Mouse (Mus musculus) hindbrain, embryonic 14.5 days (tissue): ENCODE results near the gene Cd300ld3. TPM values are rescaled to one million over a fixed set of nuclear protein-coding genes. Genes with fewer than 3 reads are reported as not detected.
"Not testable (repeated sequence)": the region's sequence is repeated elsewhere in the genome, so short reads cannot be mapped to it uniquely, and the experiment has no call there.

Source experiments
- ATAC-seq: fragments of 200-750 bp; cut with Nextera tagmentation; 2 replicates; pipeline ENCODE4 v1.8.0; 2017; ENCODE audit warnings: moderate number of reproducible peaks, mild to moderate bottlenecking, moderate TSS enrichment, moderate library complexity; ENCODE audit not compliant: low FRiP score
- DNase-seq: peaks from one replicate; pipeline ENCODE4 v3.0.0-alpha.2; 2015; ENCODE audit warnings: low spot score
- H3K27ac ChIP-seq: fragments of 300-500 bp; sonication (generic); 2 replicates; pipeline ENCODE4 v1.5.1; 2014; ENCODE audit warnings: mild to moderate bottlenecking, moderate library complexity
- H3K27me3 ChIP-seq: fragments of 300-500 bp; sonication (generic); 2 replicates; pipeline ENCODE4 v1.6.1; 2014; ENCODE audit warnings: mild to moderate bottlenecking, low read length, mixed read lengths; ENCODE audit not compliant: control insufficient read depth, insufficient read depth
- H3K36me3 ChIP-seq: fragments of 300-500 bp; sonication (generic); replicated peaks from 2 replicates; pipeline ENCODE4 v1.6.1; 2014; ENCODE audit not compliant: control insufficient read depth, insufficient read depth
- H3K4me1 ChIP-seq: fragments of 300-500 bp; sonication (generic); replicated peaks from 2 replicates; pipeline ENCODE4 v1.6.1; 2014; ENCODE audit warnings: antibody characterized with exemption, low read length, mixed read lengths; ENCODE audit not compliant: control insufficient read depth, insufficient read depth
- H3K4me2 ChIP-seq: fragments of 300-500 bp; sonication (generic); replicated peaks from 2 replicates; pipeline ENCODE4 v1.6.1; 2014; ENCODE audit warnings: mild to moderate bottlenecking, moderate library complexity
- H3K4me3 ChIP-seq: fragments of 300-500 bp; sonication (generic); replicated peaks from 2 replicates; pipeline ENCODE4 v1.5.1; 2014; ENCODE audit warnings: mild to moderate bottlenecking, low read length
- H3K9ac ChIP-seq: fragments of 300-500 bp; sonication (generic); 2 replicates; pipeline ENCODE4 v1.6.1; 2014
- H3K9me3 ChIP-seq: fragments of 300-500 bp; sonication (generic); 2 replicates; pipeline ENCODE4 v1.6.1; 2016; ENCODE audit warnings: low read length; ENCODE audit not compliant: control insufficient read depth
- WGBS: fragments of 180-500 bp; shearing (Covaris S2); extraction: QIAGEN DNeasy Blood & Tissue Kit; methylation state at CpG from one replicate; pipeline ENCODE4 v1.1.7; 2014; 5-methylcytosine and 5-hydroxymethylcytosine counted together
- polyA plus RNA-seq: library from polyadenylated mRNA; unstranded; fragments of >200 nt; fragmentation: Nextera tagmentation; extraction: Ambion mirVana; gene quantifications from 2 replicates; pipeline ENCODE4 v1.2.1, GENCODE M21; 2014

Gene Cd300ld3
- polyA plus RNA-seq, 1 experiment from 2014 or later = not detected

GRCm38 (mm10) chr11:115016093-115016492 is 32.1 kb downstream of the Cd300ld3 start, which contains the start of gene Cd300ld2:
Gene Cd300ld2, minus strand, starts transcription at chr11:115016193.
- no CpG with 5 or more reads among the region's 7 CpGs for WGBS
- ATAC-seq, H3K4me3 ChIP-seq, H3K4me1 ChIP-seq, H3K9ac ChIP-seq, H3K27me3 ChIP-seq, H3K27ac ChIP-seq, H3K9me3 ChIP-seq, DNase-seq, H3K36me3 ChIP-seq, H3K4me2 ChIP-seq: not testable (repeated sequence)

- Histone ChIP-seq H3K4me1 (no peaks in the 10 kb centered on the region), H3K9ac (no peak overlapping the region), H3K27ac (no peak overlapping the region), H3K36me3 (no peaks in the 10 kb centered on the region), H3K27me3 (no peaks in the 10 kb centered on the region), H3K9me3 (no peaks in the 10 kb centered on the region), H3K4me3 (no peak overlapping the region), H3K4me2 (no peak overlapping the region)
- DNase-seq (no peak), ATAC-seq (no peak)
- WGBS = 88% methylated on average over 5 of the region's 5 CpGs
Measured at GRCm38 (mm10) chr11:115004070-115004469, 44.1 kb downstream of the Cd300ld3 start.

- no peaks in the 10 kb centered on the region for H3K4me1 ChIP-seq
- WGBS = 86% methylated on average over 7 of the region's 7 CpGs
- ATAC-seq (no peak), DNase-seq (no peak)
- no peak within 1 kb of the TSS for H3K27ac ChIP-seq
- H3K9me3 ChIP-seq = no peaks in the 10 kb centered on the region
- H3K36me3 ChIP-seq = no peaks in the 10 kb centered on the region
- H3K27me3 ChIP-seq = no peaks in the 10 kb centered on the region
- H3K9ac ChIP-seq = no peak within 1 kb of the TSS
- no peak within 1 kb of the TSS for H3K4me3 ChIP-seq
- no peak within 1 kb of the TSS for H3K4me2 ChIP-seq
Measured at GRCm38 (mm10) chr11:115001474-115002040, 46.7 kb downstream of the Cd300ld3 start, which contains the start of gene Cd300c2. Gene Cd300c2, minus strand, starts transcription at chr11:115001880.

Other genes with a start within 250 kb of the Cd300ld3 start
- gene Gpr142, start 249.5 kb downstream of the Cd300ld3 start, polyA plus RNA-seq = not detected in 2 replicates
- 8.5 and 9.9 TPM in 2 replicates for gene Gprc5c, start 197.3 kb downstream of the Cd300ld3 start, polyA plus RNA-seq
- gene Cd300a, start 158.4 kb downstream of the Cd300ld3 start, polyA plus RNA-seq = 0.81 and 1.9 TPM in 2 replicates
- 0.10 and 0.29 TPM in 2 replicates for gene Cd300lb, start 114.0 kb downstream of the Cd300ld3 start, polyA plus RNA-seq
- not detected in 2 replicates for gene Cd300c, start 79.3 kb downstream of the Cd300ld3 start, polyA plus RNA-seq
- 0.08 and 0.11 TPM in 2 replicates for gene Cd300ld, start 58.5 kb downstream of the Cd300ld3 start, polyA plus RNA-seq
- gene Cd300c2, start 46.5 kb downstream of the Cd300ld3 start, polyA plus RNA-seq = 1.0 and 1.7 TPM in 2 replicates
- not detected in 2 replicates for gene Cd300ld2, start 32.2 kb downstream of the Cd300ld3 start, polyA plus RNA-seq
- gene Cd300ld4, start 21.4 kb downstream of the Cd300ld3 start, polyA plus RNA-seq = not detected in 2 replicates
- gene Cd300ld5, start 10.6 kb downstream of the Cd300ld3 start, polyA plus RNA-seq = not detected in 2 replicates
- 0.16 TPM in 1 of 2 replicates, not detected in the other for gene Cd300e, start 13.8 kb upstream of the Cd300ld3 start, polyA plus RNA-seq
- 0.59 and 0.66 TPM in 2 replicates for gene Rab37, start 43.0 kb upstream of the Cd300ld3 start, polyA plus RNA-seq
- gene Cd300lf, start 85.6 kb upstream of the Cd300ld3 start, polyA plus RNA-seq = not detected in 2 replicates
- 60.5 and 65.9 TPM in 2 replicates for gene Slc9a3r1, start 114.9 kb upstream of the Cd300ld3 start, polyA plus RNA-seq
- 10.7 and 11.7 TPM in 2 replicates for gene Tmem104, start 139.1 kb upstream of the Cd300ld3 start, polyA plus RNA-seq
- 18.2 and 20.0 TPM in 2 replicates for gene Nat9, start 139.4 kb upstream of the Cd300ld3 start, polyA plus RNA-seq
- 0.33 and 0.35 TPM in 2 replicates for gene Grin2c, start 218.8 kb upstream of the Cd300ld3 start, polyA plus RNA-seq
- gene Fdxr, start 228.6 kb upstream of the Cd300ld3 start, polyA plus RNA-seq = 15.2 TPM in 2 replicates
- gene Fads6, start 249.3 kb upstream of the Cd300ld3 start, polyA plus RNA-seq = 1.4 and 1.5 TPM in 2 replicates